Mouse (Mus musculus): ENCODE data around the gene Mamdc4. TPM values are rescaled to one million over a fixed set of nuclear protein-coding genes. Genes with fewer than 3 reads are reported as not detected.

The Mamdc4 gene
- total and polyA plus RNA-seq, 3 experiments = 17.6 to 21.6 TPM; not detected in 1

DNA sequence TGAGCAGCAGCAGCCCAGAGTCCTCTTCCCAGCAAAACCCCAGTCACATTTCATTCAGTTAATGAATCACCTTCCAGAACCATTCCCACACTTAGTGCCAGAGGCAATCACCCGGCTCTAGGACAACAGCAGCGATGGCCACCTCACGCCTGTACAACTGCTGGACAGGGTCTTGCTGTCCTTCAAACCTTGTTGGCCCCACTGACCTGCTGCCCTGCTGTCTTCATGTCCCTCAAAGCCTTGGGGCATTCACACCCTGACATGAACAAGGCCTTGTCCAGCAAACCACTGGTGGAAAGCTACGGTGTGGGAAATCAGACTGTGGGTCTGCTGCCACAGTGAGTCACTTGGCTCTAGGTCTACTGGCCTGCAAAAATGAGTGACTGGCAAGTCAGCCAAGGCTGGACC is 34.1 kb downstream of the Mamdc4 start:
- Histone ChIP-seq H3K4me3 (ENCODE audit: control insufficient read depth in 1 of 2, insufficient read depth in 1 of 2, low read depth in 2 of 2, low read length in 2 of 2) (no peak overlapping the region), H3K36me3 (ENCODE audit: control insufficient read depth in 1 of 2, insufficient read depth in 2 of 2, low read length in 2 of 2) (peaks cover 0 to 4% of the 10 kb centered on the region in 2 experiments; a peak in 2 of 4 replicates), H3K4me1 (ENCODE audit: control insufficient read depth in 1 of 2, insufficient read depth in 2 of 2, low read length in 2 of 2) (peaks cover 0 to 3% of the 10 kb centered on the region in 2 experiments; a peak in 1 of 4 replicates), H3K27me3 (ENCODE audit: control insufficient read depth in 1 of 2, insufficient read depth in 2 of 2, low read length in 2 of 2) (no peaks in the 10 kb centered on the region), H3K79me2 (ENCODE audit: control insufficient read depth, insufficient read depth, low read length, poor library complexity) (peaks cover 20% of the 10 kb centered on the region), H3K9ac (ENCODE audit: control insufficient read depth, low read depth, low read length, poor library complexity, severe bottlenecking) (no peak overlapping the region), H3K9me3 (replicated peaks; ENCODE audit: insufficient read depth, low read length) (no peaks in the 10 kb centered on the region), H3K27ac (ENCODE audit: control insufficient read depth, low read depth, low read length) (no peak overlapping the region)
- no peak for DNase-seq (ENCODE audit: low read depth, low spot score)
- TF ChIP-seq SIN3A (IDR thresholded peaks at IDR 0.05; ENCODE audit: low read length) = no peak
- no peak for TF ChIP-seq BHLHE40 (IDR thresholded peaks at IDR 0.05; ENCODE audit: borderline replicate concordance, low read depth, low read length)
- no peak for TF ChIP-seq POLR2AphosphoS5 (IDR thresholded peaks at IDR 0.05; ENCODE audit: borderline replicate concordance, low read depth, low read length)
- TF ChIP-seq MYC (IDR thresholded peaks at IDR 0.05; ENCODE audit: low read depth, low read length) = no peak
- TF ChIP-seq SMC3 (IDR thresholded peaks at IDR 0.05; ENCODE audit: low read depth, low read length) = no peak
- no peak for TF ChIP-seq UBTF (IDR thresholded peaks at IDR 0.05; ENCODE audit: borderline replicate concordance, insufficient read depth, low read depth, low read length)
- TF ChIP-seq CTCF (IDR thresholded peaks at IDR 0.05 in 2 of 3, conservative IDR thresholded peaks at IDR 0.05 in 1 of 3; ENCODE audit: control insufficient read depth in 1 of 3, insufficient read depth in 1 of 3, low read depth in 2 of 3, low read length in 3 of 3, poor library complexity in 1 of 3, severe bottlenecking in 1 of 3) = no peak
- no peak for TF ChIP-seq GABPA (IDR thresholded peaks at IDR 0.05; ENCODE audit: low read depth, low read length)
- no peak for TF ChIP-seq ZNF384 (IDR thresholded peaks at IDR 0.05; ENCODE audit: low read depth, low read length)
- TF ChIP-seq ZMIZ1 (IDR thresholded peaks at IDR 0.05; ENCODE audit: low read depth, low read length) = no peak
- TF ChIP-seq E2F4 (IDR thresholded peaks at IDR 0.05; ENCODE audit: borderline replicate concordance, low read depth, low read length) = no peak
- no peak for TF ChIP-seq KAT2A (conservative IDR thresholded peaks at IDR 0.05; ENCODE audit: low read depth, low read length)
- no peak for TF ChIP-seq ELF1 (IDR thresholded peaks at IDR 0.05; ENCODE audit: low read depth, low read length)
- TF ChIP-seq MXI1 (IDR thresholded peaks at IDR 0.05; ENCODE audit: low read depth, low read length) = no peak
- no peak for TF ChIP-seq TBP (IDR thresholded peaks at IDR 0.05; ENCODE audit: low read depth, low read length)
- no peak for TF ChIP-seq MAZ (IDR thresholded peaks at IDR 0.05; ENCODE audit: low read depth, low read length)
- no peak for TF ChIP-seq TAL1 (IDR thresholded peaks at IDR 0.05; ENCODE audit: low read length)

DNA sequence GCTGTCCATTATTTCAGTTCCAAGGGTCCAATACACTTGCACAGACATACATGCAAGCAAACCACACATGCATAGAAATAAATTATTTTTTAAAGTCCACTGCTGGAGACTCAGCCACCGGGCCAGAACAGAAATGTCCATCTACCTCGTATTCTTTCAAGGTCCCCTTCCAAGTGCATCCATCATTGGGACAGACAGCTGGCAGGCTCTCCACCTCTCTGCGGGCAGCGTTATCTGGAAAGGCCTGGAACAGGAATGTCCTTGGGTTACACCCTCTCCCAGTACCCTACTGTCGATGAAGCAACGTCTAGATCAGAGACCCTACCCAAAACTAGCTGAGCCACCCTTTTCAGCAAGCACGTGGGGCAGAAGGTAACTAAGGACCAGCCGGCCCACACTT is 38.1 kb downstream of the Mamdc4 start:
- H3K27me3 ChIP-seq (ENCODE audit: control insufficient read depth in 1 of 2, insufficient read depth in 2 of 2, low read length in 2 of 2) = no peaks in the 10 kb centered on the region
- DNase-seq (ENCODE audit: low read depth, low spot score) = no peak
- no peaks in the 10 kb centered on the region for H3K9me3 ChIP-seq (replicated peaks; ENCODE audit: insufficient read depth, low read length)
- H3K27ac ChIP-seq (ENCODE audit: control insufficient read depth, low read depth, low read length) = no peak overlapping the region
- H3K36me3 ChIP-seq (ENCODE audit: control insufficient read depth in 1 of 2, insufficient read depth in 2 of 2, low read length in 2 of 2) = peaks cover 3 to 14% of the 10 kb centered on the region in 2 experiments
- no peak overlapping the region for H3K9ac ChIP-seq (ENCODE audit: control insufficient read depth, low read depth, low read length, poor library complexity, severe bottlenecking)
- H3K4me3 ChIP-seq (ENCODE audit: control insufficient read depth in 1 of 2, insufficient read depth in 1 of 2, low read depth in 2 of 2, low read length in 2 of 2) = no peak overlapping the region
- TF ChIP-seq MEF2A (IDR thresholded peaks at IDR 0.05; ENCODE audit: extremely low read depth, insufficient replicate concordance, low read depth, low read length, poor library complexity, severe bottlenecking) (no peak), TAL1 (IDR thresholded peaks at IDR 0.05; ENCODE audit: low read length) (no peak), CHD1 (IDR thresholded peaks at IDR 0.05; ENCODE audit: low read depth, low read length) (no peak), ZKSCAN1 (IDR thresholded peaks at IDR 0.05; ENCODE audit: low read depth, low read length) (no peak), USF1 (IDR thresholded peaks at IDR 0.05; ENCODE audit: low read depth, low read length) (no peak), EP300 (IDR thresholded peaks at IDR 0.05; ENCODE audit: low read depth in 1 of 2, low read length in 2 of 2) (no peak), ELF1 (IDR thresholded peaks at IDR 0.05; ENCODE audit: low read depth, low read length) (no peak), MAZ (IDR thresholded peaks at IDR 0.05; ENCODE audit: low read depth, low read length) (no peak), BHLHE40 (IDR thresholded peaks at IDR 0.05; ENCODE audit: borderline replicate concordance, low read depth, low read length) (no peak), NELFE (IDR thresholded peaks at IDR 0.05; ENCODE audit: low read depth, low read length) (no peak)
- no peaks in the 10 kb centered on the region; the same call in 1 of the 2 replicates for H3K79me2 ChIP-seq (ENCODE audit: control insufficient read depth, insufficient read depth, low read length, poor library complexity)
- peaks cover 0 to 8% of the 10 kb centered on the region in 2 experiments; a peak in 3 of 4 replicates for H3K4me1 ChIP-seq (ENCODE audit: control insufficient read depth in 1 of 2, insufficient read depth in 2 of 2, low read length in 2 of 2)
